Comparison of ENCODE assay signal across 1 mouse cellular context in genomic region chr15:80047973-80048372, GRCm38 (mm10).
TF ChIP-seq lines count a peak whose summit lies in the region.

No protein-coding gene starts in this region.

TF ChIP-seq in MEL, 35 proteins besides CTCF, POLR2A, EP300 and RAD21 (continued from another document):
- TF ChIP-seq MAZ (IDR thresholded peaks at IDR 0.05; ENCODE audit: low read depth, low read length), result 0 out of 2 replicates have a peak, but pooled peaks have one; percentile 41
- TF ChIP-seq TCF12 (IDR thresholded peaks at IDR 0.05; ENCODE audit: low read depth, low read length), result peak; percentile 58; the same call in 1 of the 2 replicates
- peak; percentile 78 for TF ChIP-seq RCOR1 (IDR thresholded peaks at IDR 0.05; ENCODE audit: low read depth, low read length)
- TF ChIP-seq MAFK (IDR thresholded peaks at IDR 0.05; ENCODE audit: borderline replicate concordance, low read depth, low read length), result 0 out of 2 replicates have a peak, but pooled peaks have one; percentile 24
- TF ChIP-seq E2F4 (IDR thresholded peaks at IDR 0.05; ENCODE audit: borderline replicate concordance, low read depth, low read length), result peak; percentile 62; the same call in 1 of the 2 replicates
- peak; percentile 60 for TF ChIP-seq GATA1 (IDR thresholded peaks at IDR 0.05; ENCODE audit: low read depth, low read length)
